Mouse (Mus musculus) kidney, adult 2 months (tissue): ENCODE data around the gene Tbl3. TPM values are rescaled to one million over a fixed set of nuclear protein-coding genes. Genes with fewer than 3 reads are reported as not detected.
"Not testable (repeated sequence)": the region's sequence is repeated elsewhere in the genome, so short reads cannot be mapped to it uniquely, and the experiment has no call there.

Experiments used
- DNase-seq: peaks from one replicate; pipeline ENCODE4 v3.0.0; 2021
- H3K27ac ChIP-seq: fragments of 200-500 bp; 2 replicates; pipeline ENCODE4 v1.5.1; 2012; ENCODE audit warnings: low read depth, low read length, control low read depth, inconsistent platforms; ENCODE audit not compliant: insufficient read depth
- H3K27me3 ChIP-seq: fragments of 200-500 bp; replicated peaks from 2 replicates; pipeline ENCODE4 v1.6.1; 2012; ENCODE audit warnings: mild to moderate bottlenecking, moderate library complexity, low read length, inconsistent platforms; ENCODE audit not compliant: control insufficient read depth, insufficient read depth
- H3K36me3 ChIP-seq: fragments of 200-500 bp; 2 replicates; pipeline ENCODE4 v1.6.1; 2012; ENCODE audit warnings: mild to moderate bottlenecking, moderate library complexity, low read length, inconsistent platforms; ENCODE audit not compliant: control insufficient read depth, insufficient read depth
- H3K4me1 ChIP-seq: fragments of 200-500 bp; 2 replicates; pipeline ENCODE4 v1.6.1; 2011; ENCODE audit warnings: low read length; ENCODE audit not compliant: control insufficient read depth, insufficient read depth
- H3K4me3 ChIP-seq: fragments of 200-500 bp; 2 replicates; pipeline ENCODE4 v1.5.1; 2011; ENCODE audit warnings: mild to moderate bottlenecking, low read depth, low read length, control low read depth; ENCODE audit not compliant: insufficient read depth
- CTCF ChIP-seq: fragments of 200-500 bp; conservative IDR thresholded peaks from 2 replicates; pipeline ENCODE4 v1.5.1; 2011; ENCODE audit warnings: low read depth, mild to moderate bottlenecking, control low read depth, low read length, moderate library complexity, mixed read lengths; ENCODE audit not compliant: insufficient read depth, insufficient read length
- POLR2A ChIP-seq: fragments of 200-500 bp; IDR thresholded peaks from one replicate; pipeline ENCODE4 v1.6.1; 2011; ENCODE audit warnings: low read depth, low read length, control low read depth
- WGBS: fragments of 180-500 bp; shearing (Covaris S2); methylation state at CpG from one replicate; pipeline ENCODE4 v1.1.7; 2018; 5-methylcytosine and 5-hydroxymethylcytosine counted together
- polyA plus RNA-seq: library from polyadenylated mRNA; depleted of rRNA; stranded (reverse); fragments of >200 nt; gene quantifications from 2 replicates; pipeline ENCODE4 v1.2.3, GENCODE M21; 2012

Tbl3 gene
- polyA plus RNA-seq, 1 experiment, result 48.6 TPM

GRCm38 (mm10) chr17:24719494-24720222, 12.2 kb upstream of the Tbl3 start:
- Histone ChIP-seq H3K27ac (peak overlapping the region; percentile 62), H3K27me3 (no peaks in the 10 kb centered on the region), H3K4me1 (peaks cover 8% of the 10 kb centered on the region; the same call in 1 of the 2 replicates), H3K36me3 (no peaks in the 10 kb centered on the region; the same call in 1 of the 2 replicates), H3K4me3 (peak overlapping the region; percentile 86)
- peak; percentile 82 for TF ChIP-seq POLR2A
- no peak for TF ChIP-seq CTCF
- under 1% methylated on average over 61 of the region's 61 CpGs for WGBS
- peak; percentile 99 for DNase-seq

GRCm38 (mm10) chr17:24718938-24719337, 11.5 kb upstream of the Tbl3 start:
- not testable (repeated sequence) for H3K36me3 ChIP-seq
- WGBS, result 61% methylated on average over 5 of the region's 5 CpGs

DNA sequence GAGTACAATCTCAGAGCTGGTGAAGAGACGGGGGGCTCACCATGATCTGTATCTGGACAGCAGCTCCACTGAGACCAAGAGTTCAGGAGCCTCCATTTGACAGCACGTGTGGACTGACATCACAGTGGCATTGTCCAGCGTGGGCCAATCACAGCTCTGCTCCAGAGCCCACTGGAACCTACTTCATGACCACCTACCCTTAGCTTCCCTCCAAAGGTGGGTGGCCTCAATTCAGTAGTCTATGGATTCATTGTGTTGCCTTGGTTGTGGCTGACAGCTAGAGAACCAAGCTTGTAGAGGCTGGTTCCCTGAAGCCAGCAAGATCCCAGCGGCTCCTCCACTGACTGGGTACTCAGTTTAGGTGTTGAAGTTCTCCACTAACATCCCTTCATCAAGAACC, 10.5 kb upstream of the Tbl3 start, which contains the start of the genes Rnf151 and Rps2:
Gene Rnf151 (minus strand): TSS at position 121 of the 400 bp plus-strand sequence.
Gene Rps2 (plus strand): TSS at position 174 of the 400 bp plus-strand sequence.
- H3K27ac ChIP-seq, result no peak within 1 kb of the TSS
- H3K27me3 ChIP-seq, result no peaks in the 10 kb centered on the region
- H3K36me3 ChIP-seq, result no peaks in the 10 kb centered on the region; the same call in 1 of the 2 replicates
- WGBS, result 86% methylated on average over 4 of the region's 4 CpGs
- no peak for DNase-seq
- H3K4me1 ChIP-seq, result peaks cover 6% of the 10 kb centered on the region; the same call in 1 of the 2 replicates
- no peak within 1 kb of the TSS for H3K4me3 ChIP-seq
- no peak for TF ChIP-seq CTCF
- no peak for TF ChIP-seq POLR2A

More at GRCm38 (mm10) chr17:24718938-24719337, 11.5 kb upstream of the Tbl3 start:
- not testable (repeated sequence) for H3K4me1 ChIP-seq, H3K27ac ChIP-seq, DNase-seq, H3K27me3 ChIP-seq
- peak overlapping the region; percentile 86 for H3K4me3 ChIP-seq

DNA sequence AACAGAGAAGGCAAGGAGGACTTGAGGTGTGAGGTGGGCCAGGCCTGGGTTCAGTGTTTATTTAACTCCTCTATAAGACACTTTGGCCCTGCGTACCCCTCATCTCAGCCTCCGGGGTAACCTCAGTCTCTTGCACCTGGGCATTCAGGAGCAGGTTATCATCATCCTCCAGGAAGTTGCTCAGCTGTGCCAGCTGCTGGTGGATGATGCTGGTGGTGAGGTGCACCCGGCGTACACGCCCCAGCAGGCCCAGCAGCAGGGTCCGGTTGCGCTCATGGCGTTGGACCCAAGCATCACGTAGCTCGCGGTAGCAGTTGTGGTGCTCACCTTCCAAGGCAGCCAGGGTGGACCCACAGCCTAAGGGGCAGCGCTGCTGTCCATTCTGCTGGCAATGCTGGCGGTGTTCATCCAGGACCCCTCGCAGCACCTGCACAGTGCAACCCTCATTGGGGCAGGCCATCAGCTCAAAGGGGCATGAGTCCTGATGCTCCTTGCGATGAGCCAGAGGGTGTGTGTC, 8.8 kb upstream of the Tbl3 start:
- no peaks in the 10 kb centered on the region for H3K27me3 ChIP-seq
- H3K36me3 ChIP-seq, result no peaks in the 10 kb centered on the region
- 92% methylated on average over 15 of the region's 15 CpGs for WGBS
- no peak overlapping the region for H3K4me3 ChIP-seq
- TF ChIP-seq POLR2A (no peak), CTCF (no peak)
- peaks cover 6% of the 10 kb centered on the region; the same call in 1 of the 2 replicates for H3K4me1 ChIP-seq
- H3K27ac ChIP-seq, result no peak overlapping the region
- DNase-seq, result no peak

DNA sequence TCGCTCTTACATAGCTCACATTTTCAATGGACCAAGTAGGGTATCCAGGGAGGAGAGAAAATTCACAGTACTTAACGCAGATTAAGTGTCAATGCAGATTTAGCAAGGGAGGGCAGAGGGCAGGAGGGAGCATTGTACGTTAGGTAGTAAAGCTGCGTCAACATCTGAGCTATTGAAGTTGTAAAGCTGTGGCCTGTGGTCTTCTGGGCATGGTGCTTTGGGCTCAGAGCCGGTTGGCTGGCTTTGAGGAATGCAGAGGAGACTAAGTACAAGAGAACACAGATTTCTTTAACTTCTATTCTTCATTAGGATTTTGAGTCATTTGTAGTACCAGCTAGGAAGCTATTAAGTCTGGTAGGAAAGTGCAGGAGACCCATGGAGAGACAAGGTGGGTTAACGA, 8.1 kb upstream of the Tbl3 start:
- 50% methylated on average over 6 of the region's 6 CpGs for WGBS
- no peaks in the 10 kb centered on the region for H3K27me3 ChIP-seq
- H3K4me1 ChIP-seq, result peaks cover 6% of the 10 kb centered on the region; the same call in 1 of the 2 replicates
- H3K36me3 ChIP-seq, result no peaks in the 10 kb centered on the region
- DNase-seq, result peak; percentile 23
- no peak overlapping the region for H3K4me3 ChIP-seq
- H3K27ac ChIP-seq, result no peak overlapping the region
- no peak for TF ChIP-seq POLR2A

DNA sequence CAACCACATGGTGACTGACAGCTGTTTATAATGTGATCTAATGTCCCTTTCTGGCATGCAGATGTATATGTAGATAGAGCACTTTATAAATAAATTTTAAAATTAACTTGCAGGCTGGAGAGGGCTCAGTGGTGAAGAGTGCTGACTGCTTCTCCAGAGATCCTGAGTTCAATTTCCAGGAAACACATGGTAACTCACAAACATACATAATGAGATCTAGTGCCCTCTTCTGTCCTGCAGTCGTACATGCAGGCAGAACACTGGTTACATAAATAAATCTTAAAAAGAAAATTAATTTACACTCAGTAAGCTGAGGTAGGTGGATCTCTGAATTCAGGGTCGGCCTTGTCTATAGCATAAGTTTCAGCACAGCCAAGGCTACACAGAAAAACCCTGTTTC, 1.2 kb upstream of the Tbl3 start:
- Histone ChIP-seq H3K27ac (no peak overlapping the region), H3K27me3 (no peaks in the 10 kb centered on the region), H3K4me3 (no peak overlapping the region), H3K4me1 (no peaks in the 10 kb centered on the region; the same call in 1 of the 2 replicates), H3K36me3 (no peaks in the 10 kb centered on the region)
- TF ChIP-seq POLR2A, result no peak
- 0 out of 2 replicates have a peak, but pooled peaks have one; percentile 1 for TF ChIP-seq CTCF
- WGBS, result 30% methylated on average over 2 of the region's 2 CpGs
- DNase-seq, result peak; percentile 27

DNA sequence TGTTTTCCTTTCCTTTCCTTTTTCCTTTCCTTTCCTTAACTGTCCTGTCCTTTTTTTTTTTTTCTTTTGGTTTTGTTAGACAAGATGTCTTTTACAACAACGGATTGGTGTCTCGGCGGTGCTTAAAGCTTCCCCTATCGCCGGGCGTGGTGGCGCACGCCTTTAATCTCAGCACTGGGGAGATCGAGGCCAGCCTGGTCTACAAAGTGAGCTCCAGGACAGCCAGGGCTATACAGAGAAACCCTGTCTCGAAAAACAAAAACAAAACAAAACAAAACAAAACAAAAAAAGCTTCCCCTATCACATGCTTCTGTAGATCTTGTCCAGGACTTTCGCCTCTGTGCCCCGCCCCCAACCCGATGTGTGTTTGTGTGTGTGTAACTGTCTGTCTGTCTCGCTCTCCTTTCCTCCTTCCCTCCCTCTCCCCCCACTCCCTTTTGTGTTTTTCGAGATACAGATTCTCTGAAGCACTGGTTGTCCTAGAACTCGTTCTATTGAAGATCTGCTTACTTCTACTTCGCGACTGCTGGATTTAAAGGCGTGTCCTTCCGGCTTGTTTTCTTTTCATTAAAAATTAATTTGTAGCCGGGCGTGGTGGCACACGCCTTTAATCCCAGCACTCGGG, 453 bp upstream of the Tbl3 start:
- WGBS, result 2% methylated on average over 24 of the region's 24 CpGs
- no peaks in the 10 kb centered on the region for H3K36me3 ChIP-seq
- H3K4me1 ChIP-seq, result no peaks in the 10 kb centered on the region; the same call in 1 of the 2 replicates
- peak overlapping the region; percentile 18; the same call in 1 of the 2 replicates for H3K27ac ChIP-seq
- TF ChIP-seq POLR2A, result no peak
- no peak for TF ChIP-seq CTCF
- no peaks in the 10 kb centered on the region for H3K27me3 ChIP-seq
- DNase-seq, result peak; percentile 40
- peak overlapping the region; percentile 58 for H3K4me3 ChIP-seq
